Mouse (Mus musculus) intestine, embryonic 15.5 days (tissue): ENCODE results near the gene Shank2. TPM values are rescaled to one million over a fixed set of nuclear protein-coding genes. Genes with fewer than 3 reads are reported as not detected.

Experiments used
- ATAC-seq: fragments of 200-750 bp; cut with Nextera tagmentation; 2 replicates; pipeline ENCODE4 v1.8.0; 2017; ENCODE audit warnings: moderate TSS enrichment, moderate library complexity
- H3K27ac ChIP-seq: fragments of 300-500 bp; sonication (generic); 2 replicates; pipeline ENCODE4 v1.5.1; 2015; ENCODE audit warnings: mild to moderate bottlenecking, inconsistent platforms
- H3K27me3 ChIP-seq: fragments of 300-500 bp; sonication (generic); replicated peaks from 2 replicates; pipeline ENCODE4 v1.6.1; 2015; ENCODE audit warnings: inconsistent platforms
- H3K36me3 ChIP-seq: fragments of 300-500 bp; sonication (generic); 2 replicates; pipeline ENCODE4 v1.6.1; 2015; ENCODE audit warnings: inconsistent platforms
- H3K4me1 ChIP-seq: fragments of 300-500 bp; sonication (generic); replicated peaks from 2 replicates; pipeline ENCODE4 v1.6.1; 2015; ENCODE audit warnings: inconsistent platforms
- H3K4me2 ChIP-seq: fragments of 300-500 bp; sonication (generic); replicated peaks from 2 replicates; pipeline ENCODE4 v1.6.1; 2015; ENCODE audit warnings: mild to moderate bottlenecking, inconsistent platforms
- H3K4me3 ChIP-seq: fragments of 300-500 bp; sonication (generic); replicated peaks from 2 replicates; pipeline ENCODE4 v1.5.1; 2015; ENCODE audit warnings: inconsistent platforms
- H3K9ac ChIP-seq: fragments of 300-500 bp; sonication (generic); 2 replicates; pipeline ENCODE4 v1.6.1; 2015; ENCODE audit warnings: inconsistent platforms
- H3K9me3 ChIP-seq: fragments of 300-500 bp; sonication (generic); 2 replicates; pipeline ENCODE4 v1.6.1; 2016; ENCODE audit warnings: inconsistent platforms
- WGBS: fragments of 180-500 bp; shearing (Covaris S2); methylation state at CpG from one replicate; pipeline ENCODE4 v1.1.7; 2015; 5-methylcytosine and 5-hydroxymethylcytosine counted together
- polyA plus RNA-seq: library from polyadenylated mRNA; unstranded; fragments of >200 nt; fragmentation: Nextera tagmentation; extraction: Ambion mirVana; gene quantifications from 2 replicates; pipeline ENCODE4 v1.2.1, GENCODE M21; 2015

Shank2 gene
- polyA plus RNA-seq, 1 experiment from 2014 or later, result 0.99 TPM

- 90% methylated on average over 1 of the region's 1 CpGs for WGBS
- H3K27ac ChIP-seq, result no peak overlapping the region
- H3K4me1 ChIP-seq, result no peaks in the 10 kb centered on the region
- no peak overlapping the region for H3K4me3 ChIP-seq
- H3K9ac ChIP-seq, result no peak overlapping the region
- no peak overlapping the region for H3K4me2 ChIP-seq
- ATAC-seq, result no peak
- H3K27me3 ChIP-seq, result no peaks in the 10 kb centered on the region
- H3K9me3 ChIP-seq, result no peaks in the 10 kb centered on the region
- H3K36me3 ChIP-seq, result no peaks in the 10 kb centered on the region
Measured at GRCm38 (mm10) chr7:144081448-144081847, 79.7 kb downstream of the Shank2 start.

- ATAC-seq, result no peak
Measured at GRCm38 (mm10) chr7:144081963-144082362, 80.2 kb downstream of the Shank2 start.

GRCm38 (mm10) chr7:144087277-144087676 lies 85.5 kb downstream of the Shank2 start:
- Histone ChIP-seq H3K27me3 (no peaks in the 10 kb centered on the region), H3K27ac (no peak overlapping the region), H3K4me3 (no peak overlapping the region), H3K4me2 (no peak overlapping the region), H3K9ac (no peak overlapping the region), H3K9me3 (no peaks in the 10 kb centered on the region), H3K4me1 (no peaks in the 10 kb centered on the region), H3K36me3 (no peaks in the 10 kb centered on the region)
- 49% methylated on average over 2 of the region's 2 CpGs for WGBS
- ATAC-seq, result no peak

More at GRCm38 (mm10) chr7:144081963-144082362, 80.2 kb downstream of the Shank2 start:
- H3K27ac ChIP-seq, result no peak overlapping the region
- no peak overlapping the region for H3K4me3 ChIP-seq
- H3K9me3 ChIP-seq, result no peaks in the 10 kb centered on the region
- H3K36me3 ChIP-seq, result no peaks in the 10 kb centered on the region
- H3K27me3 ChIP-seq, result no peaks in the 10 kb centered on the region
- H3K4me1 ChIP-seq, result no peaks in the 10 kb centered on the region
- H3K4me2 ChIP-seq, result no peak overlapping the region
- no peak overlapping the region for H3K9ac ChIP-seq
- WGBS, result 77% methylated on average over 2 of the region's 2 CpGs

- no peak for ATAC-seq
- H3K4me3 ChIP-seq, result no peak overlapping the region
- no peak overlapping the region for H3K9ac ChIP-seq
- no peaks in the 10 kb centered on the region for H3K9me3 ChIP-seq
- H3K27ac ChIP-seq, result no peak overlapping the region
- no peaks in the 10 kb centered on the region for H3K4me1 ChIP-seq
- H3K36me3 ChIP-seq, result no peaks in the 10 kb centered on the region
- H3K27me3 ChIP-seq, result no peaks in the 10 kb centered on the region
- no peak overlapping the region for H3K4me2 ChIP-seq
- 83% methylated on average over 12 of the region's 12 CpGs for WGBS
Measured at GRCm38 (mm10) chr7:144094132-144094531, 92.4 kb downstream of the Shank2 start.

GRCm38 (mm10) chr7:144097314-144097713 lies 95.6 kb downstream of the Shank2 start:
- Histone ChIP-seq H3K4me2 (no peak overlapping the region), H3K9ac (no peak overlapping the region), H3K4me1 (0 out of 2 replicates have a peak, but pooled peaks cover 3% of the 10 kb centered on the region), H3K27ac (no peak overlapping the region), H3K27me3 (no peaks in the 10 kb centered on the region), H3K4me3 (no peak overlapping the region), H3K9me3 (no peaks in the 10 kb centered on the region), H3K36me3 (no peaks in the 10 kb centered on the region)
- no peak for ATAC-seq
- 20% methylated on average over 2 of the region's 2 CpGs for WGBS

GRCm38 (mm10) chr7:144102222-144102980 lies 100.7 kb downstream of the Shank2 start:
- H3K4me1 ChIP-seq, result 0 out of 2 replicates have a peak, but pooled peaks cover 3% of the 10 kb centered on the region
- no peak overlapping the region for H3K4me3 ChIP-seq
- ATAC-seq, result peak; percentile 47
- H3K9ac ChIP-seq, result no peak overlapping the region
- no peak overlapping the region for H3K4me2 ChIP-seq
- H3K27me3 ChIP-seq, result no peaks in the 10 kb centered on the region
- 42% methylated on average over 4 of the region's 4 CpGs for WGBS
- no peak overlapping the region for H3K27ac ChIP-seq
- no peaks in the 10 kb centered on the region for H3K36me3 ChIP-seq
- no peaks in the 10 kb centered on the region for H3K9me3 ChIP-seq

GRCm38 (mm10) chr7:144105952-144106351 lies 104.2 kb downstream of the Shank2 start:
- WGBS, result 41% methylated on average over 1 of the region's 1 CpGs
- Histone ChIP-seq H3K4me2 (no peak overlapping the region), H3K9me3 (no peaks in the 10 kb centered on the region), H3K9ac (no peak overlapping the region), H3K27me3 (no peaks in the 10 kb centered on the region), H3K36me3 (no peaks in the 10 kb centered on the region), H3K27ac (no peak overlapping the region), H3K4me1 (0 out of 2 replicates have a peak, but pooled peaks cover 3% of the 10 kb centered on the region), H3K4me3 (no peak overlapping the region)
- ATAC-seq, result no peak

- WGBS, result 46% methylated on average over 9 of the region's 9 CpGs
- no peaks in the 10 kb centered on the region for H3K27me3 ChIP-seq
- H3K9me3 ChIP-seq, result no peaks in the 10 kb centered on the region
- ATAC-seq, result no peak
- H3K4me1 ChIP-seq, result 0 out of 2 replicates have a peak, but pooled peaks cover 3% of the 10 kb centered on the region
- H3K36me3 ChIP-seq, result no peaks in the 10 kb centered on the region
- H3K4me3 ChIP-seq, result no peak overlapping the region
- H3K27ac ChIP-seq, result no peak overlapping the region
- no peak overlapping the region for H3K9ac ChIP-seq
- H3K4me2 ChIP-seq, result no peak overlapping the region
Measured at GRCm38 (mm10) chr7:144106352-144107011, 104.8 kb downstream of the Shank2 start.

GRCm38 (mm10) chr7:144108141-144108540 lies 106.4 kb downstream of the Shank2 start:
- H3K27me3 ChIP-seq, result no peaks in the 10 kb centered on the region
- H3K4me1 ChIP-seq, result no peaks in the 10 kb centered on the region
- no peak overlapping the region for H3K27ac ChIP-seq
- WGBS, result 93% methylated on average over 5 of the region's 5 CpGs
- H3K9ac ChIP-seq, result no peak overlapping the region
- no peaks in the 10 kb centered on the region for H3K9me3 ChIP-seq
- no peaks in the 10 kb centered on the region for H3K36me3 ChIP-seq
- no peak overlapping the region for H3K4me3 ChIP-seq
- no peak for ATAC-seq
- H3K4me2 ChIP-seq, result no peak overlapping the region

- no peak for ATAC-seq
- no peak overlapping the region for H3K4me3 ChIP-seq
- H3K9ac ChIP-seq, result no peak overlapping the region
- H3K4me1 ChIP-seq, result no peaks in the 10 kb centered on the region
- H3K27me3 ChIP-seq, result no peaks in the 10 kb centered on the region
- no peak overlapping the region for H3K27ac ChIP-seq
- H3K9me3 ChIP-seq, result no peaks in the 10 kb centered on the region
- 56% methylated on average over 4 of the region's 4 CpGs for WGBS
- H3K4me2 ChIP-seq, result no peak overlapping the region
- no peaks in the 10 kb centered on the region for H3K36me3 ChIP-seq
Measured at GRCm38 (mm10) chr7:144111026-144111604, 109.4 kb downstream of the Shank2 start.

- no peak overlapping the region for H3K4me2 ChIP-seq
- ATAC-seq, result no peak
- no peak overlapping the region for H3K4me3 ChIP-seq
- H3K9me3 ChIP-seq, result no peaks in the 10 kb centered on the region
- H3K4me1 ChIP-seq, result no peaks in the 10 kb centered on the region
- WGBS, result 80% methylated on average over 3 of the region's 3 CpGs
- H3K9ac ChIP-seq, result no peak overlapping the region
- H3K27me3 ChIP-seq, result no peaks in the 10 kb centered on the region
- no peaks in the 10 kb centered on the region for H3K36me3 ChIP-seq
- no peak overlapping the region for H3K27ac ChIP-seq
Measured at GRCm38 (mm10) chr7:144111981-144112380, 110.3 kb downstream of the Shank2 start.

- no peak for ATAC-seq
- Histone ChIP-seq H3K4me1 (peaks cover 2% of the 10 kb centered on the region; the same call in 1 of the 2 replicates), H3K9me3 (no peaks in the 10 kb centered on the region), H3K36me3 (no peaks in the 10 kb centered on the region), H3K27me3 (no peaks in the 10 kb centered on the region), H3K4me2 (no peak overlapping the region), H3K27ac (no peak overlapping the region), H3K4me3 (no peak overlapping the region), H3K9ac (no peak overlapping the region)
- WGBS, result 57% methylated on average over 3 of the region's 3 CpGs
Measured at GRCm38 (mm10) chr7:144114230-144114629, 112.5 kb downstream of the Shank2 start.
